Mouse (Mus musculus): ENCODE results near the gene Proser1. TPM values are rescaled to one million over a fixed set of nuclear protein-coding genes. Genes with fewer than 3 reads are reported as not detected.

Proser1 gene
- polyA plus RNA-seq, 1 experiment from 2014 or later, result 24.6 TPM

DNA sequence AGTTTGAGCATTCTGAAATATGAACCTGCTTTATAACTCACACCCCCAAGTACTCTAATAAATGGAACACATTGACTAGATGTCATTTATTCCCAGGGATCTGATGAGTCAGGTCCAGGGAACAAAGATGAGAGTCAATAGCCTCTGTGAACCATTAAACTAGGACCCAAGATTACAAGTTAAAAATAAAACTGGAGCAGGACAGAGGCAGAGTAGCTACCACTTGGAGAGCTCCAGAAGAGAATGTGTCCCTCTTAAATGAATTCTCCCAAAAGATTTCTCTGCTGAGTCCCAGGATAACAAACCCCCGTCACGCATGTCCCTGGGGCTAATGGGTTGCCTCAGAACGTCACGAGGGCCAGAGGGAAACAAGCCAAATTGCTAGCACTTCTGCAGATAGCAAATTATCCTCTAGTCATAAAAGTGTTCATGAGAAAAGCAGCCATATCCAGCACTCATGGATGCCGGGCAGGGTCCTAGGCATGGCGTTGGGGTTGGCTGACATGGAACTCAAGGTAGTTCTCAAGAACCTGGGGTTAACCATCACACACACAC is 35.0 kb downstream of the Proser1 start:
- Histone ChIP-seq H3K4me2 (replicated peaks) (no peak overlapping the region), H3K4me1 (no peaks in the 10 kb centered on the region), H3K4me3 (no peak overlapping the region), H3K36me3 (no peaks in the 10 kb centered on the region), H3K27ac (no peak overlapping the region), H3K9ac (no peak overlapping the region), H3K27me3 (no peaks in the 10 kb centered on the region), H3K9me3 (no peaks in the 10 kb centered on the region)
- ATAC-seq (ENCODE audit: insufficient number of reproducible peaks, insufficient read depth, low FRiP score, low TSS enrichment), result no peak
- 82% methylated on average over 6 of the region's 6 CpGs for WGBS

DNA sequence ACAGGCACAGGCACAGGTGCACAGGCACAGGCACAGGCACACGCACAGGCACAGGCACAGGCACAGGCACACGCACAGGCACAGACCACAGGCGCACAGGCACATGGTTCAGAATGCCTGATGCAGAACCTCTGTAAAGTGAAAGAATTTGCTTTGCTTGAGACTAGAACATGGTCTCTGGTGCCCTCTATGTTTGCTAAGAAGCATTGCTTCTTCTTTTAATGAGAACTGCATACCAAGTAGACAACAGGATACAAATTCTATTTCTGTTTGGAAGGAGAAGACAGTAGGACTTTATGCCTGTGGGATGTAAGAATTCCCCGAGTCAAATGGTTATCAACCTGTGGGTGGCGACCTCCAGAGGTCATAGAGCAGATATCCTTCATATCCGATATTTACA is 39.0 kb downstream of the Proser1 start:
- H3K4me2 ChIP-seq (replicated peaks), result no peak overlapping the region
- no peak overlapping the region for H3K4me3 ChIP-seq
- no peaks in the 10 kb centered on the region for H3K4me1 ChIP-seq
- H3K9ac ChIP-seq, result no peak overlapping the region
- no peak overlapping the region for H3K27ac ChIP-seq
- H3K9me3 ChIP-seq, result no peaks in the 10 kb centered on the region
- WGBS, result 76% methylated on average over 6 of the region's 6 CpGs
- ATAC-seq (ENCODE audit: insufficient number of reproducible peaks, insufficient read depth, low FRiP score, low TSS enrichment), result no peak
- H3K36me3 ChIP-seq, result no peaks in the 10 kb centered on the region
- no peaks in the 10 kb centered on the region for H3K27me3 ChIP-seq

GRCm38 (mm10) chr3:53513096-53513495 is 49.6 kb downstream of the Proser1 start:
- WGBS, result 47% methylated on average over 5 of the region's 5 CpGs
- Histone ChIP-seq H3K9me3 (no peaks in the 10 kb centered on the region), H3K9ac (no peak overlapping the region), H3K4me1 (no peaks in the 10 kb centered on the region), H3K27ac (no peak overlapping the region), H3K4me2 (replicated peaks) (no peak overlapping the region), H3K27me3 (no peaks in the 10 kb centered on the region), H3K4me3 (no peak overlapping the region), H3K36me3 (no peaks in the 10 kb centered on the region)
- no peak for ATAC-seq (ENCODE audit: insufficient number of reproducible peaks, insufficient read depth, low FRiP score, low TSS enrichment)

DNA sequence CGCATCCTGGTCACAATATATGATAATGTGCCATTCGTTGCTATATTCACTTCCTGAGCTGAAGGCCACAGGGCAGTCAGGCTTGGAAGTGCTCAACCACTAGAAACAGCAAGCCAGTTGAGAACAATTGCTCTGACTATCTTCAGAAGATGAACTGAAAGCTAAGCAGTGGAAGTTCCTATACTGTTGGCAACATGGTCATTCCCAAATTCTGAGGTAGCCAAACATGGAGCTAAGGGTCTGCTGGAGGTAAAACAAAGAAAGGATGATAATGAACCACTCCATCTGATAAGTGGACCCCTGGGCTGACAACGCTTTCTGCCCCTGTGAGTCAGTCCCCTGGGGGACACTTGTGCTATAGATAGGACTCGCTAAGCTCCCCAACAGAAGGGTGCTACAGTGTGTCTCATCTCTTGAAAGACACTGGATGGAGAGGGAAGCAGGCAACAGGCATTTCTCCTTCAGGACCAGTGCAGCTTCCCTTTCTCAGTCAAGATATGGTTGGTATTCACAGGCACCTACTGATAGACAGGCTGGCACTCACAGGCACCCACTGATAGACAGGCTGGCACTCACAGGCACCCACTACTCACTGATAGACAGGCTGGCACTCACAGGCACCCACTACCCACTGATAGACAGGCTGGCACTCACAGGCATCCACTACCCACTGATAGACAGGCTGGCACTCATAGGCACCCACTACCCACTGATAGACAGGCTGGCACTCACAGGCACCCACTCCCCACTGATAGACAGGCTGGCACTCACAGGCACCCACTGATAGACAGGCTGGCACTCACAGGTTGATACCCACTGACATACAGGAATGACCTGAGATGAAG is 51.0 kb downstream of the Proser1 start:
- no peak for ATAC-seq (ENCODE audit: insufficient number of reproducible peaks, insufficient read depth, low FRiP score, low TSS enrichment)
- Histone ChIP-seq H3K36me3 (no peaks in the 10 kb centered on the region), H3K4me1 (no peaks in the 10 kb centered on the region), H3K4me3 (no peak overlapping the region), H3K9me3 (no peaks in the 10 kb centered on the region), H3K4me2 (replicated peaks) (no peak overlapping the region), H3K9ac (no peak overlapping the region), H3K27me3 (no peaks in the 10 kb centered on the region), H3K27ac (no peak overlapping the region)
- WGBS, result 83% methylated on average over 4 of the region's 4 CpGs

GRCm38 (mm10) chr3:53522794-53523193 is 59.3 kb downstream of the Proser1 start:
- Histone ChIP-seq H3K27ac (no peak overlapping the region), H3K4me2 (replicated peaks) (no peak overlapping the region), H3K27me3 (no peaks in the 10 kb centered on the region), H3K9ac (no peak overlapping the region), H3K36me3 (no peaks in the 10 kb centered on the region), H3K9me3 (no peaks in the 10 kb centered on the region), H3K4me3 (no peak overlapping the region), H3K4me1 (no peaks in the 10 kb centered on the region)
- ATAC-seq (ENCODE audit: insufficient number of reproducible peaks, insufficient read depth, low FRiP score, low TSS enrichment), result no peak
- 92% methylated on average over 10 of the region's 10 CpGs for WGBS

GRCm38 (mm10) chr3:53525737-53526136 is 62.3 kb downstream of the Proser1 start:
- no peak overlapping the region for H3K9ac ChIP-seq

GRCm38 (mm10) chr3:53530305-53530704 is 66.8 kb downstream of the Proser1 start:
- WGBS, result 83% methylated on average over 6 of the region's 6 CpGs
- no peak overlapping the region for H3K4me2 ChIP-seq (replicated peaks)
- H3K4me3 ChIP-seq, result no peak overlapping the region
- no peaks in the 10 kb centered on the region for H3K27me3 ChIP-seq
- no peaks in the 10 kb centered on the region for H3K4me1 ChIP-seq
- no peaks in the 10 kb centered on the region for H3K9me3 ChIP-seq
- H3K9ac ChIP-seq, result no peak overlapping the region
- no peak for ATAC-seq (ENCODE audit: insufficient number of reproducible peaks, insufficient read depth, low FRiP score, low TSS enrichment)
- H3K36me3 ChIP-seq, result no peaks in the 10 kb centered on the region
- no peak overlapping the region for H3K27ac ChIP-seq

More at GRCm38 (mm10) chr3:53525737-53526136, 62.3 kb downstream of the Proser1 start:
- ATAC-seq (ENCODE audit: insufficient number of reproducible peaks, insufficient read depth, low FRiP score, low TSS enrichment), result no peak
- Histone ChIP-seq H3K36me3 (no peaks in the 10 kb centered on the region), H3K4me3 (peak overlapping the region; percentile 18), H3K27ac (no peak overlapping the region), H3K4me1 (no peaks in the 10 kb centered on the region), H3K9me3 (no peaks in the 10 kb centered on the region), H3K4me2 (replicated peaks) (peak overlapping the region; percentile 42), H3K27me3 (no peaks in the 10 kb centered on the region)
- 16% methylated on average over 21 of the region's 21 CpGs for WGBS

Other genes starting within 250 kb of the Proser1 start
- gene Nhlrc3, start 334 bp upstream of the Proser1 start, polyA plus RNA-seq (2016; fragmentation: Nextera tagmentation; extraction: Ambion mirVana), result 13.2 and 13.8 TPM in 2 replicates
- gene Stoml3, start 25.0 kb downstream of the Proser1 start, polyA plus RNA-seq (2016; fragmentation: Nextera tagmentation; extraction: Ambion mirVana), result not detected in 2 replicates
- gene Frem2, start 193.7 kb downstream of the Proser1 start, polyA plus RNA-seq (2016; fragmentation: Nextera tagmentation; extraction: Ambion mirVana), result 6.4 and 6.7 TPM in 2 replicates

All from embryonic facial prominence, embryonic 12.5 days (tissue).